Mouse (Mus musculus): ENCODE data around the gene Susd6. TPM values are rescaled to one million over a fixed set of nuclear protein-coding genes. Genes with fewer than 3 reads are reported as not detected.

The Susd6 gene
- polyA plus RNA-seq, 1 experiment: 47.4 TPM

- no peak for DNase-seq (ENCODE audit: low spot score)
Measured at GRCm38 (mm10) chr12:80927518-80927917, 137.2 kb downstream of the Susd6 start.

- DNase-seq (ENCODE audit: low spot score): no peak
Measured at GRCm38 (mm10) chr12:80928881-80929280, 138.6 kb downstream of the Susd6 start.

GRCm38 (mm10) chr12:80930141-80930540, 139.8 kb downstream of the Susd6 start:
- DNase-seq (ENCODE audit: low spot score): no peak

Other genes with a start within 250 kb of the Susd6 start
- gene Slc39a9, start 146.6 kb upstream of the Susd6 start, polyA plus RNA-seq (2012; rRNA removed): 32.1 and 33.1 TPM in 2 replicates
- gene Erh, start 146.2 kb upstream of the Susd6 start, polyA plus RNA-seq (2012; rRNA removed): 112 and 134 TPM in 2 replicates
- 6.5 and 7.7 TPM in 2 replicates for gene Plekhd1, start 97.9 kb upstream of the Susd6 start, polyA plus RNA-seq (2012; rRNA removed)
- gene Ccdc177, start 29.8 kb upstream of the Susd6 start, polyA plus RNA-seq (2012; rRNA removed): 0.01 TPM in 2 replicates
- 768 and 950 TPM in 2 replicates for gene Srsf5, start 155.0 kb downstream of the Susd6 start, polyA plus RNA-seq (2012; rRNA removed)
- gene Slc10a1, start 178.2 kb downstream of the Susd6 start, polyA plus RNA-seq (2012; rRNA removed): not detected in 2 replicates
- 9.5 and 9.8 TPM in 2 replicates for gene Smoc1, start 236.3 kb downstream of the Susd6 start, polyA plus RNA-seq (2012; rRNA removed)